Mouse (Mus musculus): ENCODE measurements around the gene Clec2g. TPM values are rescaled to one million over a fixed set of nuclear protein-coding genes. Genes with fewer than 3 reads are reported as not detected.
"Not testable (repeated sequence)": the region's sequence is repeated elsewhere in the genome, so short reads cannot be mapped to it uniquely, and the experiment has no call there.

Gene Clec2g
- polyA plus RNA-seq, 1 experiment from 2014 or later: not detected

DNA sequence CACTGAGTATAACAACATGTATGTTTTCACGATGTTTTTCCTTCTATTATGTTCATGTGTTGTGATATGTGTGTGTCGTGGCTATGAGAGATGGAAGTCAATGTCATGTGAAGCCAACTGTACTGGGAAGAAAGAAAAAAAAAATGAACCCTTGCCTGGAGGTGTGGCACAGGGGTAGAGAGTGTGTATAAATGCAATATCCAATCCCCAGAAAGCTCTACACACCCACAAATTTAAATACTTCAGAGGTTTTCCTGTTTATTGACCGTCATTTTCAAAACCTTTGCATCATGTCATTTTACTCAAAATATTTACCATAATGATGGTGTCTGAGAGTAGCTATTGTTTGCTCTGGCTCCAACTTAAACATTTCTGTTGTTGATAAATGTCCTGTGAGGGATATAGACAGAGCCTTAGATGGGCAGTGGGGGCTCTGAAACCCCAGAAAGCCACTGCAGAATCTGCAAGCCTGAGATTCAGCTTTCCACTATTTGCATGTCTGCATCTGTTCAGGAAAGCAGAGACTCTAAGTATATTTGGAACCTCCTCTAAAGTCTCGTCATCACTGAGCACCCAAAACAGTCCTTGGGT lies 47.9 kb downstream of the Clec2g start:
- H3K36me3 ChIP-seq (ENCODE audit: control insufficient read depth, insufficient read depth, low read length); DNase-seq: not testable (repeated sequence)
- WGBS: 89% methylated on average over 4 of the region's 4 CpGs

GRCm38 (mm10) chr6:128992337-128992736 lies 58.2 kb downstream of the Clec2g start:
- Histone ChIP-seq H3K36me3 (ENCODE audit: control insufficient read depth, insufficient read depth, low read length) (no peaks in the 10 kb centered on the region), H3K27ac (replicated peaks; ENCODE audit: low read depth, low read length) (no peak overlapping the region), H3K9ac (replicated peaks; ENCODE audit: low read length) (no peak overlapping the region), H3K4me3 (replicated peaks; ENCODE audit: low read depth, low read length) (no peak overlapping the region), H3K4me2 (ENCODE audit: low read length) (no peak overlapping the region), H3K27me3 (ENCODE audit: control insufficient read depth, insufficient read depth, low read length) (no peaks in the 10 kb centered on the region), H3K9me3 (ENCODE audit: control insufficient read depth, low read length) (no peaks in the 10 kb centered on the region), H3K4me1 (ENCODE audit: control insufficient read depth, insufficient read depth, low read length) (no peaks in the 10 kb centered on the region)
- WGBS: 29% methylated on average over 2 of the region's 2 CpGs
- no peak for DNase-seq
- no peak for ATAC-seq (ENCODE audit: low FRiP score, low TSS enrichment)

More for the DNA sequence above, 47.9 kb downstream of the Clec2g start:
- not testable (repeated sequence) for H3K27ac ChIP-seq (replicated peaks; ENCODE audit: low read depth, low read length); H3K4me1 ChIP-seq (ENCODE audit: control insufficient read depth, insufficient read depth, low read length); H3K4me3 ChIP-seq (replicated peaks; ENCODE audit: low read depth, low read length); ATAC-seq (ENCODE audit: low FRiP score, low TSS enrichment); H3K4me2 ChIP-seq (ENCODE audit: low read length); H3K9ac ChIP-seq (replicated peaks; ENCODE audit: low read length); H3K27me3 ChIP-seq (ENCODE audit: control insufficient read depth, insufficient read depth, low read length); H3K9me3 ChIP-seq (ENCODE audit: control insufficient read depth, low read length)

GRCm38 (mm10) chr6:128992753-128993152 lies 58.6 kb downstream of the Clec2g start:
- no peak overlapping the region; the same call in 1 of the 2 replicates for H3K4me2 ChIP-seq (ENCODE audit: low read length)
- ATAC-seq (ENCODE audit: low FRiP score, low TSS enrichment) (no peak; the same call in 1 of the 2 replicates), DNase-seq (peak; percentile 28)
- H3K4me3 ChIP-seq (replicated peaks; ENCODE audit: low read depth, low read length): no peak overlapping the region
- H3K4me1 ChIP-seq (ENCODE audit: control insufficient read depth, insufficient read depth, low read length): no peaks in the 10 kb centered on the region
- no peak overlapping the region for H3K9ac ChIP-seq (replicated peaks; ENCODE audit: low read length)
- no peaks in the 10 kb centered on the region for H3K36me3 ChIP-seq (ENCODE audit: control insufficient read depth, insufficient read depth, low read length)
- no peak overlapping the region for H3K27ac ChIP-seq (replicated peaks; ENCODE audit: low read depth, low read length)
- whole genome bisulfite sequencing: 28% methylated on average over 3 of the region's 3 CpGs
- H3K9me3 ChIP-seq (ENCODE audit: control insufficient read depth, low read length): no peaks in the 10 kb centered on the region
- H3K27me3 ChIP-seq (ENCODE audit: control insufficient read depth, insufficient read depth, low read length): no peaks in the 10 kb centered on the region

DNA sequence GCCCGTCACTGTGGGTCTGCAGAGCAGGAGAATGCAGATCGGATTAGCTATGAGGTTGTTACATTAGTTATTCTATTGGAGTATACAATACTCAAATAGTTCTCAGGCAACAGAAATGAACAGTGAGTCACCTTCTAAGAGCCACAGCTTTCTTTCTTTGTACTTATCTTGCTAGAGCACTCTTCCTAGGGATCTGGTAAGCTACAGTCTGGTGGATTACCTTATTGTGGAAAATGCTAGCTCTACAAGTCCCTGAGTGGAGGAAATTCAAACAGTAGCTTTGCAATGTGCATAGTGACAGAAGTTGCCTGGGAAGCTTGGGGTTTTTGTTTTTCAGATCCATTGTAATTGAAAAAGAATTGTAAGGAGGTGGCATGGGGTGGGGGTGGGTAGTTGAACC lies 59.0 kb downstream of the Clec2g start:
- H3K27me3 ChIP-seq (ENCODE audit: control insufficient read depth, insufficient read depth, low read length): no peaks in the 10 kb centered on the region
- no peaks in the 10 kb centered on the region for H3K9me3 ChIP-seq (ENCODE audit: control insufficient read depth, low read length)
- H3K4me3 ChIP-seq (replicated peaks; ENCODE audit: low read depth, low read length): no peak overlapping the region
- peak overlapping the region; percentile 2; the same call in 1 of the 2 replicates for H3K4me2 ChIP-seq (ENCODE audit: low read length)
- 36% methylated on average over 2 of the region's 2 CpGs for WGBS
- DNase-seq: no peak
- no peak overlapping the region for H3K27ac ChIP-seq (replicated peaks; ENCODE audit: low read depth, low read length)
- H3K36me3 ChIP-seq (ENCODE audit: control insufficient read depth, insufficient read depth, low read length): no peaks in the 10 kb centered on the region
- no peak overlapping the region for H3K9ac ChIP-seq (replicated peaks; ENCODE audit: low read length)
- ATAC-seq (ENCODE audit: low FRiP score, low TSS enrichment): no peak
- H3K4me1 ChIP-seq (ENCODE audit: control insufficient read depth, insufficient read depth, low read length): no peaks in the 10 kb centered on the region

- 70% methylated on average over 4 of the region's 4 CpGs for WGBS
- Histone ChIP-seq H3K4me1 (ENCODE audit: control insufficient read depth, insufficient read depth, low read length) (no peaks in the 10 kb centered on the region), H3K4me2 (ENCODE audit: low read length) (no peak overlapping the region), H3K4me3 (replicated peaks; ENCODE audit: low read depth, low read length) (no peak overlapping the region), H3K9ac (replicated peaks; ENCODE audit: low read length) (no peak overlapping the region), H3K27me3 (ENCODE audit: control insufficient read depth, insufficient read depth, low read length) (no peaks in the 10 kb centered on the region), H3K36me3 (ENCODE audit: control insufficient read depth, insufficient read depth, low read length) (no peaks in the 10 kb centered on the region), H3K27ac (replicated peaks; ENCODE audit: low read depth, low read length) (no peak overlapping the region), H3K9me3 (ENCODE audit: control insufficient read depth, low read length) (no peaks in the 10 kb centered on the region)
- ATAC-seq (ENCODE audit: low FRiP score, low TSS enrichment): no peak
- peak; percentile 8 for DNase-seq
Measured at GRCm38 (mm10) chr6:128994336-128994735, 60.2 kb downstream of the Clec2g start.

GRCm38 (mm10) chr6:128994742-128995141 lies 60.6 kb downstream of the Clec2g start:
- no peaks in the 10 kb centered on the region for H3K27me3 ChIP-seq (ENCODE audit: control insufficient read depth, insufficient read depth, low read length)
- no peak overlapping the region for H3K27ac ChIP-seq (replicated peaks; ENCODE audit: low read depth, low read length)
- no peak for DNase-seq
- H3K9me3 ChIP-seq (ENCODE audit: control insufficient read depth, low read length): no peaks in the 10 kb centered on the region
- H3K4me1 ChIP-seq (ENCODE audit: control insufficient read depth, insufficient read depth, low read length): no peaks in the 10 kb centered on the region
- H3K4me2 ChIP-seq (ENCODE audit: low read length): no peak overlapping the region
- H3K4me3 ChIP-seq (replicated peaks; ENCODE audit: low read depth, low read length): no peak overlapping the region
- H3K9ac ChIP-seq (replicated peaks; ENCODE audit: low read length): no peak overlapping the region
- H3K36me3 ChIP-seq (ENCODE audit: control insufficient read depth, insufficient read depth, low read length): no peaks in the 10 kb centered on the region
- 80% methylated on average over 5 of the region's 5 CpGs for WGBS
- no peak for ATAC-seq (ENCODE audit: low FRiP score, low TSS enrichment)

DNA sequence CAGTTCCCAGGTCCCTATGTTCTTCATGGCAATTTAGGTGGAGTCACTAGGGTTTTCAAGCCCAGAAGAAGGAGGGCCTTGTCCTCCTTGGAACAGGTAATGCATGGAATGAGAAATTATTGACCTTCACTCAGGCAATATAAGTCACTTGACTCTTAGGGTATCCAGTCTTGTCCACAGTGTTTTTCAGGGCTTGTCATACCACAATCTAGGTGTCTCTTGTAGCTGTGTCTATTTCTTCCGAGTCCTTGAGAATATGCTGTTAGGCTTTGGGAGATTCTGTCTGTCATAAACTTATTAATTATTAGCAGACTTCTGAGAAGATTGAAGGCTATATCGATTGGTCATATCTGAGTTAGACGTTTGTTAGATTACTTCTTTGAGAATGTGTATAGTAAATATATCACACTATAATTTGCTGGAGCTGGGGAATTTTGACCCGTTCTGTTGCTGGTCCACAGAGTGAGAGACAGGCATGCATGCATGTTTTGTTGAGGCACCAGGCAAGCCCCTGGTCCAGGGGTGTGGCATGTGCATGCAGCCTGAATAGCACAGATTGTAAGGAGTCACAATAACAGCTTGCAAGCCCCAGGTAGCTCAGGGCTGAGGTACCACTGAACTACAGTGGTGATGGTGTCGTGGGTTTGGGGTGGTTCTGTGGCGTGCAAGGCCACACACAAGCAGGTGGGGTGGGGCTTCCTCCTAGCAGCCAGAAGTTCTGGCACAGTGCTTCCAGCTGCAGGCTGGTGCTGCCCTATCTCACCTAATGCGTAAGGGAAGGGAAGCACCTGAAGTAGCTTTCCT lies 61.3 kb downstream of the Clec2g start:
- ATAC-seq (ENCODE audit: low FRiP score, low TSS enrichment): no peak
- WGBS: 93% methylated on average over 7 of the region's 7 CpGs
- no peaks in the 10 kb centered on the region for H3K9me3 ChIP-seq (ENCODE audit: control insufficient read depth, low read length)

DNA sequence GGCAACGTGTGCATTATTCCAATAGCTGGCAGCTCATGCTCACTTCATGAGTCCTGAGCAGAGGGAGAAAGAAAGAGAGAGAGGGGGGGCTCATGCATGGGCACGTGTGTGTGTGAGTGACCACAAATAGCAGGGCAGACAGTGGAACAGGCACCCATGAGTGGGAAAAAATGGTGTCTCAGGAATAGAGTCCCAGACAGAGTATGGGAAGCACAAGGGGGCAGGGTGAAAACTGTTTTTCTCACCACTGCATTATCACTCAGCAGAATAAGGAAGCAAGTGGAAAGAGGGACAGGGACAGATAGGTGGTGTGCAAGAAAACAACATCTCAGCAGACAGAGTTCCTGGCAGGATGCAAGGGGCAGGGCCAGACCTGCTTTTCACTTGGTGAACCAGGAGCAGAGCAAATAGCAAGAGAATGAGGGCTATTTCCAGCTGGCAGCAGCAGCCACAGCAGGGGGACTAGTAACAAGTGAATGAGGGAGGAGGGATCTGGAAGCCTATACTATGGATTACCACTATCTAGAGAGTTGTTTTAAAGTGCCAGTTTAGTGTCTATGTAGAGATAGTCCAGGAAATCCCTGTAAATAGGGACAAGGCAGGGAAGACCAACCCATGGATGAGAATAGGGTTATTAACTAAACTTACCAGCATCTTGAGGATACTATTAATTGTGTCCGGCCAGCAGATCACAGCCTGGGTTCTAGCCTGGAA lies 62.0 kb downstream of the Clec2g start:
- no peak overlapping the region for H3K4me3 ChIP-seq (replicated peaks; ENCODE audit: low read depth, low read length)
- H3K9me3 ChIP-seq (ENCODE audit: control insufficient read depth, low read length): no peaks in the 10 kb centered on the region
- H3K4me1 ChIP-seq (ENCODE audit: control insufficient read depth, insufficient read depth, low read length): no peaks in the 10 kb centered on the region
- 82% methylated on average over 3 of the region's 3 CpGs for WGBS
- H3K27ac ChIP-seq (replicated peaks; ENCODE audit: low read depth, low read length): no peak overlapping the region
- DNase-seq (no peak), ATAC-seq (ENCODE audit: low FRiP score, low TSS enrichment) (no peak)
- H3K4me2 ChIP-seq (ENCODE audit: low read length): no peak overlapping the region
- no peak overlapping the region for H3K9ac ChIP-seq (replicated peaks; ENCODE audit: low read length)
- no peaks in the 10 kb centered on the region for H3K27me3 ChIP-seq (ENCODE audit: control insufficient read depth, insufficient read depth, low read length)
- H3K36me3 ChIP-seq (ENCODE audit: control insufficient read depth, insufficient read depth, low read length): no peaks in the 10 kb centered on the region

More for the DNA sequence above, 61.3 kb downstream of the Clec2g start:
- no peak overlapping the region for H3K4me2 ChIP-seq (ENCODE audit: low read length)
- H3K4me1 ChIP-seq (ENCODE audit: control insufficient read depth, insufficient read depth, low read length): no peaks in the 10 kb centered on the region
- no peaks in the 10 kb centered on the region for H3K27me3 ChIP-seq (ENCODE audit: control insufficient read depth, insufficient read depth, low read length)
- H3K9ac ChIP-seq (replicated peaks; ENCODE audit: low read length): no peak overlapping the region
- no peak overlapping the region for H3K27ac ChIP-seq (replicated peaks; ENCODE audit: low read depth, low read length)
- no peak for DNase-seq
- H3K4me3 ChIP-seq (replicated peaks; ENCODE audit: low read depth, low read length): no peak overlapping the region
- no peaks in the 10 kb centered on the region for H3K36me3 ChIP-seq (ENCODE audit: control insufficient read depth, insufficient read depth, low read length)

All from midbrain, embryonic 14.5 days (tissue).